Mouse (Mus musculus) heart, postnatal 4 days (tissue): ENCODE data around the gene Ctss. TPM values are rescaled to one million over a fixed set of nuclear protein-coding genes. Genes with fewer than 3 reads are reported as not detected.
"Not testable (repeated sequence)": the region's sequence is repeated elsewhere in the genome, so short reads cannot be mapped to it uniquely, and the experiment has no call there.

Experiments used
- DNase-seq: peaks from one replicate; pipeline ENCODE4 v3.0.0; 2021
- total RNA-seq, 2 experiments: library from RNA; stranded (reverse); gene quantifications; 2 replicates each; pipeline ENCODE4 v1.2.3; 2021

The Ctss gene
- total RNA-seq, 2 experiments from 2014 or later, result 6.5 to 9.0 TPM

GRCm38 (mm10) chr3:95534927-95535326 is 8.3 kb downstream of the Ctss start:
- no peak for DNase-seq

DNA sequence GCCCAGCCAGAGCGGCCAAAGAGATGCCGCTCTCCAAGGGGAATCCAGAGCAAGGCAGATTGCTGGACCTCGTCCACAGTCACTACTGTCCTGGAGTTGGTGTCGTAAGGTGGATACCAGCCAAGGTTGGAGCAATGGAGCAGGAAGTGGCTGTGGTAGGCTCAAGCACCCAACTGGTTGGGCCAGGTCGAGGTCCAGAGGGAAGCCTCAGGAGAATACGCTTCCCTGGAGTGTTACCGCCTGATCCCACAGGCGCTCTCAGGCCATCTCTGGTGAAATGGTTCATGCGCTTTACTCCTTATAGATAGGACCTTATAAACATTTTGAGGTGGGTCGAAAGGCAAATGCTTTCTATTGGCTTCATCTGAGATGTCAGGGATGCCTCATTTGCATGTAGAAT is 12.3 kb downstream of the Ctss start:
- no peak for DNase-seq

DNA sequence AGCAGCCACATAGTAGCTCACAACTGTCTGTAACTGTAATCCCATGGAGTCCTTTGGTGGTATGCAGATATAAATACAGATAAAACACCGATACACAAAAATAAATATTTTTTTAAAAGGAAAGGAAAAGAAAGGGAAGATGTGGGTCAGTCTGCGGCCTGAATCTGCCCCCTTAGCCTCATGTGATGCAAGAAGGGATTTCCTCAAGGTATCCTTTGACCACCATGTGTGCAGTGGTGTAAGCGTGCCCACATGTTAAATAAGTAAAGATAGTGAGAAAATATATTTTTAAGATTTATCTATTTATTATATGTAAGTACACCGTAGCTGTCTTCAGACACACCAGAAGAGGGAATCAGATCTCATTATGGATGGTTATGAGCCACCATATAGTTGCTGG is 13.3 kb downstream of the Ctss start:
- DNase-seq, result no peak

- DNase-seq, result not testable (repeated sequence)
These were observed 14.6 kb downstream of the Ctss start for GRCm38 (mm10) chr3:95541186-95541585.

DNA sequence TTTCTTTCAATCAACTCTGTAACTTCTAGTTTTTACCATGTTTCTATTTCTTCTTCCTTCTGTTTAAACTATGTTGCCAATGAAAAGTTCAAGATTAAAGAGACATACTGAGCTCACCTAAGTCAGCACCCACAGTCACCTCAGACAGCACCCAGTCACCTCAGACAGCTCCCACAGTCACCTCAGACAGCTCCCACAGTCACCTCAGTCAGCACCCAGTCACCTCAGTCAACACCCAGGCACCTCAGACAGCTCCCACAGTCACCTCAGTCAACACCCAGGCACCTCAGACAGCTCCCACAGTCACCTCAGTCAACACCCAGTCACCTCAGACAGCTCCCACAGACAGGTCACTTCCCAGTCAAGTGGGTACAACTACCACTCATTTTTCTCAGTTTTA is 15.6 kb downstream of the Ctss start:
- no peak for DNase-seq

GRCm38 (mm10) chr3:95542981-95543380 is 16.4 kb downstream of the Ctss start:
- DNase-seq, result no peak

DNA sequence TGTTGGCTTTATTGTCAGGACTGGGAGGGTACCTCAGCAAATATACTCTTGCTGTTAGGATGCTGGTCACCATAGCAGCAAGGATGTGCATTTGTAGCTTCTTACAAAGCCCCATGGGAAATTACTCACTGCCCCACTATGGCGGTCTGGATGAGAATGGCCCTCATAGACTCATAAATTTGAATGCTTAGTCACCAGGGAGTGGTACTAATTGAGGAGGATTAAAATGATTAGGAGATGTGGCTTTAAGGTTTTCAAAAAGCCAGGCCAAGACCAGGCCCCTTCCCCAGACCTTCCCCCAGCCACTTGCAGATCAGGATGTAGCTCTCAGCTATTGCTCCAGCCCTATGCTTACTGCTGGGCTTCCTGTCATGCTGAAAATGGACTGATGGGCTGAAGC is 23.6 kb downstream of the Ctss start:
- no peak for DNase-seq

DNA sequence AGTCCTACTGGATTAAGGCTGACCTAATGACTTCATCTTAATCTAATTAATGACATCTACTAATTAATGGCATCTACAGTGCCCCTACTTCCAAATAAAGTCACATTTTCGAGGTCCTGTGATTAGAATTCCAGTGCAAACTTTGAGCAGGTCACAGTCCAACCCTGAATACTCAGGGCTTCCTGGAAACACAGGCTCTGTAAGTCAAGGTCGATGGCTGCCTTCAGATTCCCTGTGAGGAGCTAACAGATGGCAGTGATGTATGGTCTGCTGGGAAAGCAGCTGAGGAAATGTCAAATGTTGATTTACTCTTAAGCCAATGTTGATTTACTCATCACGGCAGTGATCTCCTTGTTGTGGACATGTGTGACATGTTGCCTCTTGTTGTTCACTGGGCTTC is 27.4 kb downstream of the Ctss start:
- no peak for DNase-seq

GRCm38 (mm10) chr3:95559437-95559836 is 32.9 kb downstream of the Ctss start, which contains the start of gene Hormad1:
Gene Hormad1, plus strand, starts transcription at chr3:95559677.
- no peak for DNase-seq

- DNase-seq, result no peak
These were observed 34.2 kb downstream of the Ctss start for GRCm38 (mm10) chr3:95560738-95561137.

GRCm38 (mm10) chr3:95561826-95562225 is 35.2 kb downstream of the Ctss start:
- DNase-seq, result no peak

DNA sequence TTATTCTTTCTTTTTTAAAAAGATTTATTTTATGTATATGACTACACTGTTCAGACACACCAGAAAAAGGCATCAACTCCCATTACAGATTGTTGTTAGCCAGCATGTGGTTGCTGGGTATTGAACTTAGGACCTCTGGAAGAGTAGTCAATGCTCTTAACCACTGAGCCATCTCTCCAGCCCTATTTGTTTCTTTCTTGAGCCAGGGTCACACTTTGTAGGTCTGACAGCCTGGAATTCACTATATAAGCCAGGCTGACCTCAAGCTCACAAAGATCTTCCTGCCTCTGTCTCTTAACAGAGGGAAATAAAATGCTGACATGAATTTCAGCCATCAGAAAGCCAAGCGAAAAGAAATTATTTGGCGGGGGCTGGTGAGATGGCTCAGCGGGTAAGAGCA is 43.0 kb downstream of the Ctss start:
- DNase-seq, result no peak

DNA sequence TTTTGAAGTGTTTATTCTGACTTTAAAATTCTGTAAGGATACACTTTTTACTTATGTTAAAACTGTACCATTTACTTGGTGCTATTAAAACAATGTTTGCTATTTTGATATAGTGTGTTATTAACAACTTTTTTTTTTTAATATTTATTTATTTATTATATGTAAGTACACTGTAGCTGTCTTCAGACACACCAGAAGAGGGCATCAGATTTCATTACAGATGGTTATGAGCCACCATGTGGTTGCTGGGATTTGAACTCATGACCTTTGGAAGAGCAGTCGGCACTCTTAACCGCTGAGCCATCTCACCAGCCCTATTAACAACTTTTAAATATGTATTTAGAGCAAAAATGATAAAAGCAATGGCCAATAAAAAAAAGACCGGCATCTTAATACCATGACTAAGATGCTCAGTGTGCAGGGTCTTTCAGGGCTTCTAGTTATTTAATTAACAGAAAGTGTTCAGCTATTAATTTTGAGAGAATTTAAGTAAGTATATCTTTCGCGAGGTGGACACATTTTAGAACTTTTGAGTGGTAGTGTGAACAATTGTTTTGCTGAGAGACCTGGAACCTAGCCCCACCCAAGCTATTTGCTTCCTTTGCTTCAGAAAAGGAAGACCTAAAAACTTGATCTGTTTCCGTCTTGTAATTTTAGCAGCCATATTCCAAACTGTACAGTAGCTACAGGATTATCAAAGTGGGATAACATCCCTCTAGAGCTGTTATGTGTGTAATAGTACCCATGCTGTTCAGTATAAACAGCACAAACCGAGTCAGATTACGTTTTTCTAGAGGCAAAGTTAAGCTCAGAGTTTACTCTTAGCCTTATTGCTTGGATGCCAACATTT is 61.4 kb downstream of the Ctss start:
- no peak for DNase-seq

DNA sequence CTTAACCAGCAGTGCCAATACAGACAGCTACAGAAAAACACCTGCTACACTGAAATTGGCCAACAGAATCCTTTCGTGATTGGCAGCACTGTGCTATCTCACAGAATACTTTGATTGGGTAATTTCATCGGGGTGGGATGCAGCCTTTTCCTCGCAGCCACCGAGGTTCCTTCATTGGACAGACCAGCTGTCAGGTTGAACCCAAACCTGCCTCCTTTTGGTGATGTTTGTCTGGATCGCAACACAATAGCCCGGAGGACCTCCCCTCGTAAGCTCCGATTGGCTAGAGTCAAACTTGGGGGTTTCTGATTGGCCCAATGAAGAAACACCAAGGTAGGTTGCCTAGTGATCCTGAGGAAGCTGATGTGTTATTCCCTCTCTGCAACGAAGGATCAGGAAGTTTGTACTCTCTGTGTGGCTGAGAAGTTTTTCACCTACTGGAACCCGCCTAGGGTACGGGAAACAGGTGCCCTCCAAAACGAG is 62.1 kb downstream of the Ctss start, which contains the start of gene Golph3l:
Gene Golph3l, plus strand, starts transcription at position 331 of the 483 bp plus-strand sequence.
- DNase-seq, result peak; percentile 95

- DNase-seq, result no peak
These were observed 72.1 kb downstream of the Ctss start for GRCm38 (mm10) chr3:95598734-95599133.

GRCm38 (mm10) chr3:95601287-95601686 is 74.7 kb downstream of the Ctss start:
- DNase-seq, result no peak

Other genes starting within 250 kb of the Ctss start
- 10 to 100 TPM; 23.1 to 28.0 TPM for gene Mindy1, start 245.4 kb upstream of the Ctss start, total RNA-seq
- gene Prune1, start 244.7 kb upstream of the Ctss start, total RNA-seq, result 10 to 100 TPM; 33.2 to 36.3 TPM
- gene Anxa9, start 219.6 kb upstream of the Ctss start, total RNA-seq, result under 1 TPM; 0.14 to 0.24 TPM
- gene Cers2, start 212.0 kb upstream of the Ctss start, total RNA-seq, result 10 to 100 TPM; 67.2 to 69.6 TPM
- 10 to 100 TPM; 18.3 to 19.2 TPM for gene Setdb1, start 169.6 kb upstream of the Ctss start, total RNA-seq
- gene 4930558C23Rik, start 123.9 kb upstream of the Ctss start, total RNA-seq, result not detected
- 10 to 100 TPM; 55.9 to 57.4 TPM for gene Arnt, start 92.4 kb upstream of the Ctss start, total RNA-seq
- 10 to 100 TPM; 17.0 to 17.9 TPM for gene Ctsk, start 27.5 kb upstream of the Ctss start, total RNA-seq
- gene Hormad1, start 32.9 kb downstream of the Ctss start, total RNA-seq, result not detected
- 10 to 100 TPM; 16.9 to 20.5 TPM for gene Golph3l, start 62.1 kb downstream of the Ctss start, total RNA-seq
- 10 to 100 TPM; 49.2 to 50.5 TPM for gene Ensa, start 98.2 kb downstream of the Ctss start, total RNA-seq
- 100 to 1,000 TPM; 112 to 115 TPM for gene Mcl1, start 132.0 kb downstream of the Ctss start, total RNA-seq
- gene Adamtsl4, start 161.1 kb downstream of the Ctss start, total RNA-seq, result 10 to 100 TPM; 13.5 to 14.6 TPM
- gene Ecm1, start 212.8 kb downstream of the Ctss start, total RNA-seq, result 10 to 100 TPM; 41.3 to 43.8 TPM
- gene Tars2, start 233.4 kb downstream of the Ctss start, total RNA-seq, result 10 to 100 TPM; 31.1 to 36.1 TPM